Mouse (Mus musculus) forebrain, embryonic 14.5 days (tissue): ENCODE data around the gene Tas1r1. TPM values are rescaled to one million over a fixed set of nuclear protein-coding genes. Genes with fewer than 3 reads are reported as not detected.
A peak's percentile ranks its signal among the peaks of the same experiment; 100 is the strongest.

Source experiments
- ATAC-seq: fragments of 200-750 bp; cut with Nextera tagmentation; 2 replicates; pipeline ENCODE4 v1.8.0; 2017; ENCODE audit warnings: mild to moderate bottlenecking, moderate library complexity
- DNase-seq: peaks from one replicate; pipeline ENCODE4 v3.0.0-alpha.2; 2015; ENCODE audit warnings: low spot score
- H3K27ac ChIP-seq: fragments of 300-500 bp; sonication (generic); 2 replicates; pipeline ENCODE4 v1.5.1; 2014; ENCODE audit warnings: low read depth, mild to moderate bottlenecking, control low read depth, low read length, moderate library complexity
- H3K27me3 ChIP-seq: fragments of 300-500 bp; sonication (generic); replicated peaks from 2 replicates; pipeline ENCODE4 v1.6.1; 2014; ENCODE audit warnings: low read length, control low read depth, mixed read lengths; ENCODE audit not compliant: control insufficient read depth, insufficient read depth
- H3K36me3 ChIP-seq: fragments of 300-500 bp; sonication (generic); 2 replicates; pipeline ENCODE4 v1.6.1; 2014; ENCODE audit warnings: low read length, control low read depth; ENCODE audit not compliant: control insufficient read depth, insufficient read depth
- H3K4me1 ChIP-seq: fragments of 300-500 bp; sonication (generic); 2 replicates; pipeline ENCODE4 v1.6.1; 2014; ENCODE audit warnings: antibody characterized with exemption, low read length, control low read depth; ENCODE audit not compliant: control insufficient read depth, insufficient read depth
- H3K4me2 ChIP-seq: fragments of 300-500 bp; sonication (generic); 2 replicates; pipeline ENCODE4 v1.6.1; 2014; ENCODE audit warnings: mild to moderate bottlenecking, control low read depth, low read length
- H3K4me3 ChIP-seq: fragments of 300-500 bp; sonication (generic); 2 replicates; pipeline ENCODE4 v1.5.1; 2014; ENCODE audit warnings: low read depth, low read length, control low read depth
- H3K9ac ChIP-seq: fragments of 300-500 bp; sonication (generic); 2 replicates; pipeline ENCODE4 v1.6.1; 2014; ENCODE audit warnings: mild to moderate bottlenecking, low read length, control low read depth, moderate library complexity
- H3K9me3 ChIP-seq: fragments of 300-500 bp; sonication (generic); replicated peaks from 2 replicates; pipeline ENCODE4 v1.6.1; 2016; ENCODE audit warnings: low read length, control low read depth, mixed read lengths; ENCODE audit not compliant: control insufficient read depth
- WGBS: fragments of 180-500 bp; shearing (Covaris S2); extraction: QIAGEN DNeasy Blood & Tissue Kit; methylation state at CpG from one replicate; pipeline ENCODE4 v1.1.7; 2014; 5-methylcytosine and 5-hydroxymethylcytosine counted together
- polyA plus RNA-seq: library from polyadenylated mRNA; unstranded; fragments of >200 nt; fragmentation: Nextera tagmentation; extraction: Ambion mirVana; gene quantifications from 2 replicates; pipeline ENCODE4 v1.2.1, GENCODE M21; 2014

The Tas1r1 gene
- polyA plus RNA-seq, 1 experiment from 2014 or later, result 0.32 TPM

GRCm38 (mm10) chr4:151988342-151989109 lies 49.8 kb downstream of the Tas1r1 start, which contains the start of gene Thap3:
TSS of gene Thap3 (minus strand) at chr4:151988997.
- ATAC-seq (peak; percentile 86), DNase-seq (peak; percentile 80)
- H3K4me1 ChIP-seq, result no peaks in the 10 kb centered on the region
- H3K4me2 ChIP-seq, result peak within 1 kb of the TSS; percentile 63
- H3K4me3 ChIP-seq, result peak within 1 kb of the TSS; percentile 77
- peaks cover 37% of the 10 kb centered on the region for H3K36me3 ChIP-seq
- WGBS, result 1% methylated on average over 52 of the region's 54 CpGs
- H3K27ac ChIP-seq, result peak within 1 kb of the TSS; percentile 76; the same call in 1 of the 2 replicates
- no peaks in the 10 kb centered on the region for H3K27me3 ChIP-seq
- peak within 1 kb of the TSS; percentile 96 for H3K9ac ChIP-seq
- no peaks in the 10 kb centered on the region for H3K9me3 ChIP-seq

- DNase-seq (peak; percentile 38), ATAC-seq (no peak)
- Histone ChIP-seq H3K36me3 (peaks cover 40% of the 10 kb centered on the region), H3K27ac (no peak overlapping the region), H3K4me3 (peak overlapping the region; percentile 77), H3K4me1 (no peaks in the 10 kb centered on the region), H3K9ac (peak overlapping the region; percentile 96), H3K4me2 (peak overlapping the region; percentile 63), H3K27me3 (no peaks in the 10 kb centered on the region), H3K9me3 (no peaks in the 10 kb centered on the region)
- 24% methylated on average over 10 of the region's 10 CpGs for WGBS
These were observed 50.4 kb downstream of the Tas1r1 start for GRCm38 (mm10) chr4:151988014-151988341.

- no peak overlapping the region for H3K4me2 ChIP-seq
These were observed 51.7 kb downstream of the Tas1r1 start for GRCm38 (mm10) chr4:151986650-151987049.

GRCm38 (mm10) chr4:151985886-151986285 lies 52.5 kb downstream of the Tas1r1 start:
- peaks cover 39% of the 10 kb centered on the region for H3K36me3 ChIP-seq
- no peaks in the 10 kb centered on the region for H3K27me3 ChIP-seq
- no peak overlapping the region for H3K4me2 ChIP-seq

More at GRCm38 (mm10) chr4:151986650-151987049, 51.7 kb downstream of the Tas1r1 start:
- 71% methylated on average over 8 of the region's 8 CpGs for WGBS
- Histone ChIP-seq H3K9me3 (no peaks in the 10 kb centered on the region), H3K4me1 (no peaks in the 10 kb centered on the region), H3K27me3 (no peaks in the 10 kb centered on the region), H3K4me3 (no peak overlapping the region), H3K27ac (no peak overlapping the region), H3K9ac (no peak overlapping the region), H3K36me3 (peaks cover 41% of the 10 kb centered on the region)
- ATAC-seq (no peak), DNase-seq (no peak)

GRCm38 (mm10) chr4:151983560-151983959 lies 54.8 kb downstream of the Tas1r1 start:
- ATAC-seq, result no peak

More at GRCm38 (mm10) chr4:151985886-151986285, 52.5 kb downstream of the Tas1r1 start:
- Histone ChIP-seq H3K4me3 (no peak overlapping the region), H3K9me3 (no peaks in the 10 kb centered on the region), H3K9ac (no peak overlapping the region), H3K27ac (no peak overlapping the region), H3K4me1 (no peaks in the 10 kb centered on the region)
- no peak for ATAC-seq
- WGBS, result 42% methylated on average over 10 of the region's 10 CpGs
- DNase-seq, result no peak

GRCm38 (mm10) chr4:151983043-151983442 lies 55.3 kb downstream of the Tas1r1 start:
- WGBS, result 69% methylated on average over 17 of the region's 17 CpGs
- H3K27ac ChIP-seq, result no peak overlapping the region
- no peak for DNase-seq
- H3K4me3 ChIP-seq, result no peak overlapping the region
- ATAC-seq, result no peak
- no peaks in the 10 kb centered on the region for H3K9me3 ChIP-seq
- H3K4me2 ChIP-seq, result no peak overlapping the region
- no peak overlapping the region for H3K9ac ChIP-seq
- H3K4me1 ChIP-seq, result no peaks in the 10 kb centered on the region
- H3K27me3 ChIP-seq, result no peaks in the 10 kb centered on the region
- peaks cover 50% of the 10 kb centered on the region for H3K36me3 ChIP-seq

More at GRCm38 (mm10) chr4:151983560-151983959, 54.8 kb downstream of the Tas1r1 start:
- Histone ChIP-seq H3K4me2 (no peak overlapping the region), H3K4me1 (no peaks in the 10 kb centered on the region), H3K36me3 (peaks cover 47% of the 10 kb centered on the region), H3K4me3 (no peak overlapping the region), H3K27ac (no peak overlapping the region), H3K27me3 (no peaks in the 10 kb centered on the region), H3K9me3 (no peaks in the 10 kb centered on the region), H3K9ac (no peak overlapping the region)
- 38% methylated on average over 8 of the region's 9 CpGs for WGBS
- DNase-seq, result no peak

GRCm38 (mm10) chr4:151981363-151981762 lies 57.0 kb downstream of the Tas1r1 start:
- Histone ChIP-seq H3K36me3 (peaks cover 57% of the 10 kb centered on the region), H3K9ac (no peak overlapping the region)
- peak; percentile 82 for ATAC-seq

GRCm38 (mm10) chr4:151980699-151981098 lies 57.7 kb downstream of the Tas1r1 start:
- no peaks in the 10 kb centered on the region for H3K4me1 ChIP-seq
- WGBS, result 76% methylated on average over 8 of the region's 8 CpGs
- no peaks in the 10 kb centered on the region for H3K27me3 ChIP-seq
- H3K36me3 ChIP-seq, result peaks cover 62% of the 10 kb centered on the region
- H3K27ac ChIP-seq, result no peak overlapping the region
- H3K4me2 ChIP-seq, result no peak overlapping the region
- DNase-seq (peak; percentile 58), ATAC-seq (no peak)
- H3K9ac ChIP-seq, result no peak overlapping the region
- H3K9me3 ChIP-seq, result no peaks in the 10 kb centered on the region
- H3K4me3 ChIP-seq, result no peak overlapping the region

More at GRCm38 (mm10) chr4:151981363-151981762, 57.0 kb downstream of the Tas1r1 start:
- H3K4me1 ChIP-seq, result no peaks in the 10 kb centered on the region
- H3K4me3 ChIP-seq, result no peak overlapping the region
- H3K27ac ChIP-seq, result no peak overlapping the region
- no peaks in the 10 kb centered on the region for H3K27me3 ChIP-seq
- no peaks in the 10 kb centered on the region for H3K9me3 ChIP-seq
- peak; percentile 83 for DNase-seq
- whole genome bisulfite sequencing, result 10% methylated on average over 5 of the region's 5 CpGs
- H3K4me2 ChIP-seq, result no peak overlapping the region
